Mouse (Mus musculus): ENCODE data around the gene Pkdrej.

DNA sequence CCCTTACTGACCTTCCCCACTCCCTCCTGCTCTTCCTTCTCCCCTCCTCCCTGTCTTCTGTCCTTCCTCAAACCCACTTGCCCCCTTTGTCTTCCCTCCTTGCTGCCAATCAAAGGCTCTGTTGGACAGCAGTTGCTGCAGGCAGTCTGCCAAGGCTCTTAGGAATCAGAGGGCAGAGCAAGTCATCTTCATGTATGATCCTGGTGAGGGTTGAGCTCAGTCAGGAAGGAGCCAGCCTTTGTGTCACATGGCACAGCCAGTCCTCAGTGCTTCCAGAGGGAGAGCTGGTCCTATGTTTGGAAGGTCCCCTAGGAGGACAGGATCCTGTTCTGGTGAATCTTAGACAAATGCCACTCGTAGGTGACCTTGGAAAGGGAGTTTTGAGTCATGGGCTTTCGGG lies 18.6 kb downstream of the Pkdrej start:
- TF ChIP-seq GATA1 (IDR thresholded peaks at IDR 0.05; ENCODE audit: borderline replicate concordance, low read length) (no peak), FLI1 (IDR thresholded peaks at IDR 0.05; ENCODE audit: low read length) (no peak)
